Mouse (Mus musculus) embryo, embryonic 11.5 days (tissue): Measurements from ENCODE around the gene Art5.
"Not testable (repeated sequence)": the region's sequence is repeated elsewhere in the genome, so short reads cannot be mapped to it uniquely, and the experiment has no call there.

ENCODE experiments used
- DNase-seq: peaks from one replicate; pipeline ENCODE4 v3.0.0-alpha.2; 2012; ENCODE audit warnings: low read depth, low spot score

Art5 gene

GRCm38 (mm10) chr7:102081784-102082183 lies 27.5 kb downstream of the Art5 start:
- no peak for DNase-seq

DNA sequence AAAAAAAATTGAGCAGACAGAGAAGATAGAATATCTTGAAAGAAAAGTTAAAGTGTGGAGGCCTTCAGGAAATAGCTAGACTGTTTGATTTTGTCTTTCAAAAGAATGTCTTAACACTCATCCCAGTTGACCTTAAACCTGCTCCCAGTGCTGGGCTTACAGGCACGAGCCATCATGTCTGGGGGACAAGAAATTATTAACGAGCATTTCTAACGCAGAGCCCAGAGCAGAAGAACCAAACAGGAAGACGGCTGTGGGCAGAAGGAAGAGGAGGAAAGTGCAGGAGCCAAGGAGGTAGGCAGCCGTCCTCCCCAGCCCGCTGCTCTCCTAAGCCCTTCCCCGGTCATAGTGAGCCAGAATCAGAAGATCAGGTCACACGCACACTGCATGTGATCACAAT lies 29.0 kb downstream of the Art5 start:
- DNase-seq: no peak

GRCm38 (mm10) chr7:102078517-102078916 lies 30.8 kb downstream of the Art5 start:
- DNase-seq: no peak

DNA sequence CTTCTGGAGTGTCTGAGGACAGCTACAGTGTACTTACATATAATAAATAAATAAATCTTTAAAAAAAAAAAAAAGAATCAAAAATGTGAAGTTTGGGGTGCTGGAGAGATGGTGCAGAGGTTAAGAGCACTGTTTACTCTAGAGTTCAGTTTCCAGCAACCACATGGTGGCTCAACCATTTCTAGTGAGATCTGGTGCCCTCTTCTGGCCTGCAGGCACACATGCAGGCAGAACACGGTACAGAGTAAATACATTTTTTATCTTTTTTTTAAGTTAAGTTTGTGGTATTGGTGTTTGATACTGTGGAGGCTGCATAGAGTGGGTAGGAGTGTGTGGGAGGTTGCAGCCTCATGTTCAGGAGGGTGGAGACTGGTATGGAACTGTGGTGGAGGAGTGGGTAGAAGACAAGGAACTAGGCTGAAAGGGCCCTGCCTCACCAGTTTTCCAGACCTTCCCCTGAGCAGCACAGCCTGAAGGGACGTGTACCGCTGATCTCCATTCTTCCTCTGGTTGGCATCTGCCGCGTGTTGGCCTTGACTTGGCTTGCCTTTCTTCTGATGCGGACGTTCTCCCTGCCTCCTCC lies 32.5 kb downstream of the Art5 start:
- no peak for DNase-seq

- DNase-seq: no peak
Observed at GRCm38 (mm10) chr7:102066363-102066762, 42.9 kb downstream of the Art5 start.

GRCm38 (mm10) chr7:102065046-102065891 lies 44.0 kb downstream of the Art5 start, which contains the start of the genes Rnf121, Xndc1 and Xntrpc:
Gene Rnf121 (minus strand): TSS chr7:102065469.
Gene Xndc1 (plus strand): TSS chr7:102065511.
Gene Xntrpc (plus strand): TSS chr7:102065713.
- DNase-seq: peak; percentile 81

- DNase-seq: no peak
Observed at GRCm38 (mm10) chr7:102064655-102065045, 44.6 kb downstream of the Art5 start.

- no peak for DNase-seq
Observed at GRCm38 (mm10) chr7:102063891-102064290, 45.4 kb downstream of the Art5 start.

- DNase-seq: no peak
Observed at GRCm38 (mm10) chr7:102062203-102062602, 47.1 kb downstream of the Art5 start.

- DNase-seq: no peak
Observed at GRCm38 (mm10) chr7:102061353-102061752, 47.9 kb downstream of the Art5 start.

GRCm38 (mm10) chr7:102048524-102048923 lies 60.8 kb downstream of the Art5 start:
- DNase-seq: not testable (repeated sequence)
